ENCODE assay signal across 28 mouse cellular contexts in genomic region chr8:124343151-124343550, GRCm38 (mm10).
DNase-seq lines count a peak whose midpoint lies in the region; ATAC-seq and TF ChIP-seq lines count a peak whose summit lies in the region.
"Had no signal": no experiment of that assay in that cellular context is flagged by ENCODE, and none has a peak within 500 bp of the region (broad histone marks: within the 10 kb centered on the region; RNA-seq: fewer than 3 reads in every experiment).

No protein-coding gene starts in this region.

- no peak overlapping the region for H3K27ac ChIP-seq in gastrocnemius, adult 2 months
- H3K27ac ChIP-seq: embryonic facial prominence, embryonic 13.5 days; embryonic facial prominence, embryonic 15.5 days; forebrain, embryonic 10.5 days; forebrain, embryonic 12.5 days had no signal

- no peak for DNase-seq in frontal cortex, postnatal 25 days (ENCODE audit: low spot score in 2 of 2)
- DNase-seq in gastrocnemius, adult 2 months = peak; percentile 9
- no peak for DNase-seq in gastrocnemius, postnatal 4 days (ENCODE audit: low spot score in 2 of 2)
- DNase-seq in right cerebral cortex, adult 18-20 months = peak; percentile 66
- DNase-seq in right cerebral cortex, postnatal 14 days = no peak
- DNase-seq in brain, adult 2 months (ENCODE audit: low read depth, low spot score) = peak; percentile 64
- DNase-seq in yolk sac, embryonic 10.5 days (ENCODE audit: low spot score) = no peak
- DNase-seq: adrenal gland, adult 8-10 months; adrenal gland, postnatal 14 days; adrenal gland, postnatal 36 days; B cell, adult 2 months; cerebellum, adult 11 months; cerebellum, adult 18-20 months; cerebellum, adult 8-10 months; cerebellum, adult 9-11 months; cerebellum, postnatal 14 days; cerebellum, postnatal 36 days; embryo, embryonic 11 days had no signal

- intact Hi-C loops in gastrocnemius, adult 2 months (cut with DNase I) = no loop called here

- H3K4me3 ChIP-seq in gastrocnemius, adult 2 months = no peak overlapping the region
- H3K4me3 ChIP-seq: embryonic facial prominence, embryonic 13.5 days; embryonic facial prominence, embryonic 15.5 days; erythroblast, embryonic 14.5 days; forebrain, embryonic 10.5 days; forebrain, embryonic 12.5 days had no signal

- peak; percentile 41 for ATAC-seq in frontal cortex, adult (ENCODE audit: low TSS enrichment)
- ATAC-seq: activated CD4-positive, CD25-positive, alpha-beta regulatory T cell, adult 4 months; CD4-positive, CD25-positive, alpha-beta regulatory T cell, adult 4 months; forebrain, embryonic 14.5 days; Patski had no signal

- no peak for TF ChIP-seq CTCF in gastrocnemius, adult 2 months (IDR thresholded peaks at IDR 0.05)

Comparison
In these comparisons a context has a peak if more than half of its experiments do, and no peak if none do; other contexts are left out.
1. DNase-seq: peak in gastrocnemius, adult 2 months (single experiment), right cerebral cortex, adult 18-20 months (single experiment) and brain, adult 2 months (single experiment); none in frontal cortex, postnatal 25 days (0 of 2), gastrocnemius, postnatal 4 days (0 of 2), right cerebral cortex, postnatal 14 days (single experiment) and yolk sac, embryonic 10.5 days (single experiment).